Mouse (Mus musculus): ENCODE measurements around the gene Kif26a. TPM values are rescaled to one million over a fixed set of nuclear protein-coding genes. Genes with fewer than 3 reads are reported as not detected.

Gene Kif26a
- polyA plus RNA-seq (2015; fragmentation: Nextera tagmentation; extraction: Ambion mirVana) = 7.9 and 9.5 TPM in 2 replicates

- H3K36me3 ChIP-seq = no peaks in the 10 kb centered on the region
- peak within 1 kb of the TSS; percentile 60 for H3K9ac ChIP-seq
- H3K4me3 ChIP-seq (replicated peaks) = peak within 1 kb of the TSS; percentile 68
- H3K4me2 ChIP-seq (replicated peaks) = peak within 1 kb of the TSS; percentile 92
- H3K27me3 ChIP-seq = peaks cover 38% of the 10 kb centered on the region
- peak within 1 kb of the TSS; percentile 87 for H3K27ac ChIP-seq (replicated peaks)
- under 1% methylated on average over 61 of the region's 68 CpGs for WGBS
- no peaks in the 10 kb centered on the region for H3K9me3 ChIP-seq (replicated peaks)
- H3K4me1 ChIP-seq = peaks cover 77% of the 10 kb centered on the region
- peak; percentile 77 for ATAC-seq (ENCODE audit: insufficient number of reproducible peaks, low FRiP score, low TSS enrichment, low read depth)
Observed at GRCm38 (mm10) chr12:112145875-112146651, at the start of gene Kif26a. Gene Kif26a, plus strand, starts transcription at chr12:112146208.

- Histone ChIP-seq H3K27ac (replicated peaks) (no peak overlapping the region), H3K27me3 (peaks cover 3% of the 10 kb centered on the region; the same call in 1 of the 2 replicates), H3K4me1 (peaks cover 4% of the 10 kb centered on the region; the same call in 1 of the 2 replicates), H3K9me3 (replicated peaks) (no peaks in the 10 kb centered on the region), H3K36me3 (no peaks in the 10 kb centered on the region), H3K4me2 (replicated peaks) (no peak overlapping the region), H3K4me3 (replicated peaks) (no peak overlapping the region), H3K9ac (no peak overlapping the region)
- WGBS = 74% methylated on average over 8 of the region's 8 CpGs
- no peak for ATAC-seq (ENCODE audit: insufficient number of reproducible peaks, low FRiP score, low TSS enrichment, low read depth)
Observed at GRCm38 (mm10) chr12:112096733-112097117, 49.3 kb upstream of the Kif26a start.

GRCm38 (mm10) chr12:112100106-112100505 is 45.9 kb upstream of the Kif26a start:
- WGBS = 41% methylated on average over 4 of the region's 4 CpGs
- H3K27me3 ChIP-seq = no peaks in the 10 kb centered on the region
- no peak overlapping the region for H3K27ac ChIP-seq (replicated peaks)
- ATAC-seq (ENCODE audit: insufficient number of reproducible peaks, low FRiP score, low TSS enrichment, low read depth) = no peak
- no peak overlapping the region for H3K4me3 ChIP-seq (replicated peaks)
- H3K4me1 ChIP-seq = peaks cover 4% of the 10 kb centered on the region; the same call in 1 of the 2 replicates
- no peak overlapping the region for H3K4me2 ChIP-seq (replicated peaks)
- no peaks in the 10 kb centered on the region for H3K36me3 ChIP-seq
- no peaks in the 10 kb centered on the region for H3K9me3 ChIP-seq (replicated peaks)
- H3K9ac ChIP-seq = no peak overlapping the region

GRCm38 (mm10) chr12:112101045-112101444 is 45.0 kb upstream of the Kif26a start:
- Histone ChIP-seq H3K4me2 (replicated peaks) (no peak overlapping the region), H3K36me3 (no peaks in the 10 kb centered on the region), H3K9ac (no peak overlapping the region), H3K4me1 (peaks cover 4% of the 10 kb centered on the region; the same call in 1 of the 2 replicates), H3K27me3 (no peaks in the 10 kb centered on the region), H3K27ac (replicated peaks) (no peak overlapping the region), H3K4me3 (replicated peaks) (no peak overlapping the region), H3K9me3 (replicated peaks) (no peaks in the 10 kb centered on the region)
- 0 out of 2 replicates have a peak, but pooled peaks have one; percentile 26 for ATAC-seq (ENCODE audit: insufficient number of reproducible peaks, low FRiP score, low TSS enrichment, low read depth)
- WGBS = 48% methylated on average over 4 of the region's 4 CpGs

- Histone ChIP-seq H3K4me2 (replicated peaks) (no peak overlapping the region), H3K27me3 (no peaks in the 10 kb centered on the region), H3K36me3 (no peaks in the 10 kb centered on the region), H3K4me1 (peaks cover 12% of the 10 kb centered on the region; the same call in 1 of the 2 replicates), H3K4me3 (replicated peaks) (no peak overlapping the region), H3K9ac (no peak overlapping the region), H3K9me3 (replicated peaks) (no peaks in the 10 kb centered on the region), H3K27ac (replicated peaks) (no peak overlapping the region)
- WGBS = 80% methylated on average over 5 of the region's 5 CpGs
- no peak for ATAC-seq (ENCODE audit: insufficient number of reproducible peaks, low FRiP score, low TSS enrichment, low read depth)
Observed at GRCm38 (mm10) chr12:112103179-112103578, 42.8 kb upstream of the Kif26a start.

GRCm38 (mm10) chr12:112104890-112105289 is 41.1 kb upstream of the Kif26a start:
- Histone ChIP-seq H3K27me3 (no peaks in the 10 kb centered on the region), H3K27ac (replicated peaks) (no peak overlapping the region), H3K4me3 (replicated peaks) (no peak overlapping the region), H3K4me1 (peaks cover 12% of the 10 kb centered on the region; the same call in 1 of the 2 replicates), H3K9ac (no peak overlapping the region), H3K4me2 (replicated peaks) (no peak overlapping the region), H3K36me3 (no peaks in the 10 kb centered on the region), H3K9me3 (replicated peaks) (no peaks in the 10 kb centered on the region)
- 88% methylated on average over 11 of the region's 11 CpGs for WGBS
- ATAC-seq (ENCODE audit: insufficient number of reproducible peaks, low FRiP score, low TSS enrichment, low read depth) = no peak

DNA sequence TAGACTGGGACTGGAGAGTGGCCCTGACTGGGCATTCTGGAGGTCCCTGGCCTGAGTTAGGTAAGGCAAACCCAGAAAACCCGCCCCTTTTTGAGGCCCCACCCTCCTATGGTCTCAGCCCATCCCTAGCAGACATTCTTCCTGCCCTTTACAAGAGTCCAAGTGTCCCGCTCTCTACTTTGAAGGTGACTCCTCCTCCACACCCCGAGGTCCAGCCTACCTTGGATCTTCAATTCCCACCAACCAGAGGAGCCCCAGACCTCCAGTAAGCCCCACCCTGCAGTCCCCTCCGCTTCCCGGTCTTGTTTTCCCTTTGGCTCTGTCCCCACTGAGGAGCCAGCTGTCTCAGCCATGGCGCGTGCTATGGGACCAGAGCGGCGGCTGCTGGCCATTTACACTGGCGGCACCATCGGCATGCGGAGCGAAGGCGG is 39.5 kb upstream of the Kif26a start, which contains the start of gene Aspg:
Gene Aspg (plus strand): TSS at position 139 of the 431 bp plus-strand sequence.
- Histone ChIP-seq H3K4me3 (replicated peaks) (peak within 1 kb of the TSS; percentile 11), H3K4me2 (replicated peaks) (peak within 1 kb of the TSS; percentile 43), H3K27ac (replicated peaks) (no peak within 1 kb of the TSS), H3K9me3 (replicated peaks) (no peaks in the 10 kb centered on the region), H3K36me3 (no peaks in the 10 kb centered on the region), H3K9ac (no peak within 1 kb of the TSS), H3K27me3 (no peaks in the 10 kb centered on the region), H3K4me1 (peaks cover 12% of the 10 kb centered on the region; the same call in 1 of the 2 replicates)
- 1% methylated on average over 14 of the region's 14 CpGs for WGBS
- ATAC-seq (ENCODE audit: insufficient number of reproducible peaks, low FRiP score, low TSS enrichment, low read depth) = 0 out of 2 replicates have a peak, but pooled peaks have one; percentile 44

GRCm38 (mm10) chr12:112107685-112108084 is 38.3 kb upstream of the Kif26a start:
- ATAC-seq (ENCODE audit: insufficient number of reproducible peaks, low FRiP score, low TSS enrichment, low read depth) = no peak
- H3K9ac ChIP-seq = no peak overlapping the region
- 80% methylated on average over 8 of the region's 8 CpGs for WGBS
- no peaks in the 10 kb centered on the region for H3K27me3 ChIP-seq
- no peak overlapping the region for H3K4me2 ChIP-seq (replicated peaks)
- H3K9me3 ChIP-seq (replicated peaks) = no peaks in the 10 kb centered on the region
- H3K27ac ChIP-seq (replicated peaks) = no peak overlapping the region
- H3K36me3 ChIP-seq = no peaks in the 10 kb centered on the region
- H3K4me1 ChIP-seq = peaks cover 14% of the 10 kb centered on the region
- no peak overlapping the region for H3K4me3 ChIP-seq (replicated peaks)

DNA sequence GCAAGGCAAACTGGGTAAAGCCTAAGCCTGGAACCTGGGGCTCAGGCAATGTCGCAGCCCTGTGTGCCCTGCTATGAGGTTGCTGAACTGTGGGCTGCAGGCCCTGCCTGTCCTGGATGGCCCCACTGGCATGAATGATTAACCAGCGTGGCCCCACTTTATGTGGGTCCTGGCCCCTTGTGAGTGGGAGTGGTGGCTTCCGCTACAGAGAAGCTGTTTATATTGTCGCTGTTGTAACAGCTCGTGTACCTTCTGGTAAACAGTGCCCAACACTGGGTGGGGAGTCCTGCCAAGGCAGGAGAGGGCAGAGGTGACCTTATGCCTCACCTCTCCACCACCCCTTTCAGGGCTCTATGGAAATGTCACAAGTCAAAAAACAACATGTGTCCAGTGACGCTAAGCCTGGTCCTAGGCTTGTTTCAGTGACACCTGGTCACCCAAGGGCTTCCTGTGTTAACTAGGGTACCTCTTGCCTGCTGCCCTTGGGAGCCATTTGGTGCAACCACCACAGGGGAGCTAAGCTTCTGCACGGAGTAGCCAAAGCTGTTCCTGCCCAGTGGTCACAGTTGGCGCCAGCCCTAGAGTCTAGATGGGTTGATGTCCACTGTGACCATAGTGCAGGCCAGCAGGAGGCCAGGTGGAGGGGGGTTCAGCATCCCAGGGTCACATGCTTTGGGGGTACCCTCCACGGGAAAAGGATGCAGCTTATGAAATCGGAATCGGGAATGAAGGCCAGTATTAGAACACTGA is 37.1 kb upstream of the Kif26a start:
- H3K4me3 ChIP-seq (replicated peaks) = no peak overlapping the region
- H3K9me3 ChIP-seq (replicated peaks) = no peaks in the 10 kb centered on the region
- no peak for ATAC-seq (ENCODE audit: insufficient number of reproducible peaks, low FRiP score, low TSS enrichment, low read depth)
- no peak overlapping the region for H3K27ac ChIP-seq (replicated peaks)
- H3K36me3 ChIP-seq = no peaks in the 10 kb centered on the region
- H3K9ac ChIP-seq = no peak overlapping the region
- H3K4me2 ChIP-seq (replicated peaks) = no peak overlapping the region
- WGBS = 83% methylated on average over 11 of the region's 11 CpGs
- peaks cover 24% of the 10 kb centered on the region for H3K4me1 ChIP-seq
- no peaks in the 10 kb centered on the region for H3K27me3 ChIP-seq

DNA sequence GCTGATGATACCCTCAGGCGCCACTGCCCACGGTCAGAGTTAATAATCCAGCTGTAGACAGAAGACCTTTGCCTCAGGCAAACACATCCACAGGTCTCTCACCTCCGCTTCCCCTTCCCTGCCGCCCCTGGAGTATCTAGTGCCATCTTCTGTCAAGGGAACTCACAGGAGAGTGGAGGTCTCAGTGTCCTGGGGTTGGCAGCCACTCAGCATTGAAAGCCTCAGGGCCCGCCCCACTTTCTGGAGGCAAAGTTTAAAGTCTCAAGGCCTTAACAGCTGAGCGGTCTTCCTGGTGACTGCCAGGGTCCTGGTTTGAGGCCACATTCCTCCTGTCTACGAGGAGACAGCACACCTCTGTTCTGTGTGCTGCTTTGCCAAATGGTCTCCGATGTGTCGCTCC is 36.3 kb upstream of the Kif26a start:
- Histone ChIP-seq H3K4me1 (peaks cover 24% of the 10 kb centered on the region), H3K27me3 (no peaks in the 10 kb centered on the region), H3K4me2 (replicated peaks) (no peak overlapping the region), H3K36me3 (no peaks in the 10 kb centered on the region), H3K9me3 (replicated peaks) (no peaks in the 10 kb centered on the region), H3K27ac (replicated peaks) (no peak overlapping the region), H3K9ac (no peak overlapping the region), H3K4me3 (replicated peaks) (no peak overlapping the region)
- ATAC-seq (ENCODE audit: insufficient number of reproducible peaks, low FRiP score, low TSS enrichment, low read depth) = no peak
- WGBS = 67% methylated on average over 9 of the region's 9 CpGs

DNA sequence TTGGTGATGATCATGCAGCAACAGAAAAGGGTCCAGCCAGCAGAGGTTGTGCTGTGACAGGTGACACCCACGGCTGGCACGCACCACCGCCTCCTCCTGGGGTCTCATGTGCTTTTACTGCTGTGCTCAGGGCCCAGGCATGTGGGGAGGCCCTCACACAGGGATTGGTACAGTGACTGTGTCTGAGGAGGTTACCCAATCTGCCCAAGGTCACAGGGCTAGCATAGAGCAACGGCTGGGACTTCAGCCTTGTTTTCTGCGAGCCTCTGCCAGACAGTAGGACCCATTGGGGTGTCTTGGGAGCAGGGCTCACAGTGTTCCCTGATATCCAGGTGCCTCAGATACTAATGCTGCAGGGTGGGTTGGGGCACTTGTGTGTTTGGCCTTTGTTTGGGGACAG is 34.7 kb upstream of the Kif26a start:
- ATAC-seq (ENCODE audit: insufficient number of reproducible peaks, low FRiP score, low TSS enrichment, low read depth) = no peak
- H3K4me1 ChIP-seq = peaks cover 22% of the 10 kb centered on the region
- no peak overlapping the region for H3K4me2 ChIP-seq (replicated peaks)
- H3K9me3 ChIP-seq (replicated peaks) = no peaks in the 10 kb centered on the region
- no peaks in the 10 kb centered on the region for H3K36me3 ChIP-seq
- WGBS = 84% methylated on average over 5 of the region's 5 CpGs
- no peak overlapping the region for H3K27ac ChIP-seq (replicated peaks)
- H3K27me3 ChIP-seq = no peaks in the 10 kb centered on the region
- H3K9ac ChIP-seq = no peak overlapping the region
- no peak overlapping the region for H3K4me3 ChIP-seq (replicated peaks)
